Mouse (Mus musculus): ENCODE measurements at regions not wholly inside any gene's neighbourhood (a gene's known extent, or its start where the extent isn't known, plus 50 kb on each side); places are given as distances from the start of the nearest gene placed in this dataset.

DNA sequence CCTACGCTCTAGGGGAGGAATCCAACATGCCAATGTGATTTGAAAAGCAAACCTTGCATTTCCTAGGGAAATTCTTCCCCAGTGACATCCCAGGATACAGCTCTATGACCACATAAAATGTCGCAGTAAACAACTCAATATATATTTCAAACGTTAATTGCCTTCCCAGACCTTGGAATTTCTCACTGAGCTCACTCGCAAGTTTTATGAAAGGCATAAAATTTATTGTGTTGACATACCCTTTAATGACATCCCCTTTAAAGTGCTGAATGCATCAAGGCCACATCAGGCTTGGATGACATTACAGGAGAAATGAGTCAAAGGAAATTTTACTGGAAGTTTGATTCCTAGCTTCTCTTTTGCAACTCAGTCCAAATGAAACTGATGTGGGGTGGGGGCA is 337.0 kb downstream of the Rps15a start:
- Histone ChIP-seq H3K27ac (ENCODE audit: poor library complexity, severe bottlenecking) (no peak overlapping the region), H3K4me3 (no peak overlapping the region), H3K36me3 (no peaks in the 10 kb centered on the region), H3K4me1 (replicated peaks) (no peaks in the 10 kb centered on the region), H3K9me3 (replicated peaks) (no peaks in the 10 kb centered on the region), H3K27me3 (replicated peaks) (no peaks in the 10 kb centered on the region), H3K9ac (no peak overlapping the region), H3K4me2 (no peak overlapping the region)
- no peak for ATAC-seq (ENCODE audit: insufficient number of reproducible peaks, low FRiP score)
- WGBS, result 74% methylated on average over 4 of the region's 4 CpGs

- no peak overlapping the region for H3K4me3 ChIP-seq
- WGBS, result 84% methylated on average over 2 of the region's 2 CpGs
- H3K27ac ChIP-seq (ENCODE audit: poor library complexity, severe bottlenecking), result no peak overlapping the region
- no peak overlapping the region for H3K4me2 ChIP-seq
- ATAC-seq (ENCODE audit: insufficient number of reproducible peaks, low FRiP score), result no peak
- no peaks in the 10 kb centered on the region for H3K36me3 ChIP-seq
- H3K9me3 ChIP-seq (replicated peaks), result 0 out of 2 replicates have a peak, but pooled peaks cover 6% of the 10 kb centered on the region
- no peak overlapping the region for H3K9ac ChIP-seq
- H3K27me3 ChIP-seq (replicated peaks), result no peaks in the 10 kb centered on the region
- H3K4me1 ChIP-seq (replicated peaks), result no peaks in the 10 kb centered on the region
Observed at GRCm38 (mm10) chr7:117777921-117778320, 338.1 kb downstream of the Rps15a start.

DNA sequence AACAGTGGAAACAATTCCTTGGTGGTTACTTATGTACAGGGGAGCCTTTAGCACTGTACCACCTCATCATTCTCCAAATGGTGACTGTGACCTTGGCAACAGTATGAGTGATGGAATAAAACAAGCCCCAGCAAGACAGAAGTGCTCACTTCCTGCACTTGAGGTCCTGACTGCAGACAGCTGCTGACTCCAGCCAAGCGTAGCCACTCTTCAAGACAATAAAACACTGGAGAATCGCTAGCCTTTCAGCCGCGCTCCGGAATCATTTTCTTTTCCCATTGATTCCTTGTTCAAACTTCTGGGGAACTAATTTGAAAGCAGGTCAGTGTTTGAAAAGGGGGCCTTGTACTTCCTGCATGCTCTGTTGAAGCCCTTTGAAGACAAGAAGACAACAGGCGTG is 344.2 kb downstream of the Rps15a start:
- H3K27me3 ChIP-seq (replicated peaks), result no peaks in the 10 kb centered on the region
- H3K36me3 ChIP-seq, result no peaks in the 10 kb centered on the region
- no peak for ATAC-seq (ENCODE audit: insufficient number of reproducible peaks, low FRiP score)
- H3K4me3 ChIP-seq, result no peak overlapping the region
- 79% methylated on average over 6 of the region's 6 CpGs for WGBS
- peaks cover 12% of the 10 kb centered on the region; the same call in 1 of the 2 replicates for H3K9me3 ChIP-seq (replicated peaks)
- H3K4me1 ChIP-seq (replicated peaks), result no peaks in the 10 kb centered on the region
- H3K4me2 ChIP-seq, result no peak overlapping the region
- H3K9ac ChIP-seq, result no peak overlapping the region
- no peak overlapping the region for H3K27ac ChIP-seq (ENCODE audit: poor library complexity, severe bottlenecking)

- WGBS, result 41% methylated on average over 1 of the region's 1 CpGs
Observed at GRCm38 (mm10) chr7:117759506-117759905, 356.5 kb downstream of the Rps15a start.

GRCm38 (mm10) chr7:117757033-117757432 is 359.0 kb downstream of the Rps15a start:
- no peak for ATAC-seq (ENCODE audit: insufficient number of reproducible peaks, low FRiP score)

More at GRCm38 (mm10) chr7:117759506-117759905, 356.5 kb downstream of the Rps15a start:
- H3K4me2 ChIP-seq, result no peak overlapping the region
- no peaks in the 10 kb centered on the region for H3K9me3 ChIP-seq (replicated peaks)
- H3K27me3 ChIP-seq (replicated peaks), result no peaks in the 10 kb centered on the region
- no peak overlapping the region for H3K9ac ChIP-seq
- no peak overlapping the region for H3K4me3 ChIP-seq
- no peaks in the 10 kb centered on the region for H3K36me3 ChIP-seq
- no peaks in the 10 kb centered on the region for H3K4me1 ChIP-seq (replicated peaks)
- no peak for ATAC-seq (ENCODE audit: insufficient number of reproducible peaks, low FRiP score)
- no peak overlapping the region for H3K27ac ChIP-seq (ENCODE audit: poor library complexity, severe bottlenecking)

GRCm38 (mm10) chr7:117755830-117756229 is 360.2 kb downstream of the Rps15a start:
- Histone ChIP-seq H3K27ac (ENCODE audit: poor library complexity, severe bottlenecking) (no peak overlapping the region), H3K4me2 (no peak overlapping the region), H3K27me3 (replicated peaks) (no peaks in the 10 kb centered on the region), H3K9me3 (replicated peaks) (no peaks in the 10 kb centered on the region), H3K4me3 (no peak overlapping the region), H3K9ac (no peak overlapping the region), H3K36me3 (no peaks in the 10 kb centered on the region), H3K4me1 (replicated peaks) (peaks cover 10% of the 10 kb centered on the region)
- ATAC-seq (ENCODE audit: insufficient number of reproducible peaks, low FRiP score), result no peak
- WGBS, result 65% methylated on average over 5 of the region's 5 CpGs

More at GRCm38 (mm10) chr7:117757033-117757432, 359.0 kb downstream of the Rps15a start:
- H3K27ac ChIP-seq (ENCODE audit: poor library complexity, severe bottlenecking), result no peak overlapping the region
- 29% methylated on average over 4 of the region's 4 CpGs for WGBS
- H3K9ac ChIP-seq, result no peak overlapping the region
- H3K4me3 ChIP-seq, result no peak overlapping the region
- H3K9me3 ChIP-seq (replicated peaks), result no peaks in the 10 kb centered on the region
- no peaks in the 10 kb centered on the region for H3K36me3 ChIP-seq
- no peaks in the 10 kb centered on the region for H3K27me3 ChIP-seq (replicated peaks)
- no peak overlapping the region for H3K4me2 ChIP-seq
- H3K4me1 ChIP-seq (replicated peaks), result peaks cover 10% of the 10 kb centered on the region

DNA sequence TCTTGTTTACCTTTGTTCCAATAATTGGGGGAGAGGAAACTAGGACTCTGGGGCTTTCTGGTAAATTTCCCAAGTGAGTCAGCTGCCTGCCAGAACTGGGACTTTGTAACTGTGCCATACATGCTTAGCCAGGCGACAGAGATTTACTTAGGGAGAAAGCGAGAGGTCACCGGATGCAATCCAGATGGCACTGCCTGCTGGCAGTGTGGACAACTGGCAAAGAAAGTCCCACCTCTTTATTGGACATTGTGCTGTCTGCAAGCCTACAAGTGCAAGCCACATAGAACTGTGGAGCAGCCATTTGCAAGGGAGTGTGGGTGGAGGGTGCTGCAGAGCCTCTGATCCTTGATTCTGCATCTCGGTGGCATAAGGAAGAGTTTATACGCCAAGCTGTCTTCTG is 362.7 kb downstream of the Rps15a start:
- Histone ChIP-seq H3K27ac (ENCODE audit: poor library complexity, severe bottlenecking) (no peak overlapping the region), H3K27me3 (replicated peaks) (no peaks in the 10 kb centered on the region), H3K9ac (no peak overlapping the region), H3K4me2 (no peak overlapping the region), H3K4me1 (replicated peaks) (peaks cover 10% of the 10 kb centered on the region), H3K9me3 (replicated peaks) (no peaks in the 10 kb centered on the region), H3K36me3 (no peaks in the 10 kb centered on the region), H3K4me3 (no peak overlapping the region)
- no peak for ATAC-seq (ENCODE audit: insufficient number of reproducible peaks, low FRiP score)
- 74% methylated on average over 5 of the region's 5 CpGs for WGBS

GRCm38 (mm10) chr7:117752302-117753185 is 363.4 kb downstream of the Rps15a start:
- 51% methylated on average over 12 of the region's 12 CpGs for WGBS
- H3K27me3 ChIP-seq (replicated peaks), result no peaks in the 10 kb centered on the region
- H3K9ac ChIP-seq, result no peak overlapping the region
- H3K9me3 ChIP-seq (replicated peaks), result no peaks in the 10 kb centered on the region
- no peak overlapping the region for H3K4me3 ChIP-seq
- ATAC-seq (ENCODE audit: insufficient number of reproducible peaks, low FRiP score), result peak; percentile 15; the same call in 1 of the 2 replicates
- H3K36me3 ChIP-seq, result no peaks in the 10 kb centered on the region
- no peak overlapping the region for H3K4me2 ChIP-seq
- no peak overlapping the region for H3K27ac ChIP-seq (ENCODE audit: poor library complexity, severe bottlenecking)
- H3K4me1 ChIP-seq (replicated peaks), result peaks cover 10% of the 10 kb centered on the region

DNA sequence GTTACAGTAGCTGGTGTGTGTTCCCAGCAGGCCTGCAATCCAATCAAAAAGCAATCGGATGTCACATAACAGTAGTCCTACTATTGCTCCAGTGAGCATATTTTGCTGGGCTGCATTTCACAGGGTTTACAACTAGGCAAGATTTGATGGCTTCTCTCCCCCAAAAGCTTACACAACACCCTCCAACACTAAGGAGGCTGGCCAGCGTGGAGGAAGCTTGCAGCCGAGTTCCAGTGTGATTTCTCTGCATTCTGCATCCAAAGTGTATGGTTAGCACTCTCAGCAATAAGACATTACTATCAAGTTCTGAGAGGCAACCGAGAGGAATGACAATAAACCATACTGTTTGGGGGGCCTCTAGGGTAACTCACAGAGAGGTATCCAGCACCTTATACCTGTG is 367.2 kb downstream of the Xylt1 start:
- no peak for ATAC-seq (ENCODE audit: insufficient number of reproducible peaks, low FRiP score)
- 75% methylated on average over 4 of the region's 4 CpGs for WGBS
- no peak overlapping the region for H3K9ac ChIP-seq
- H3K4me1 ChIP-seq (replicated peaks), result peaks cover 8% of the 10 kb centered on the region
- no peak overlapping the region for H3K27ac ChIP-seq (ENCODE audit: poor library complexity, severe bottlenecking)
- H3K4me2 ChIP-seq, result no peak overlapping the region
- H3K4me3 ChIP-seq, result no peak overlapping the region
- no peaks in the 10 kb centered on the region for H3K27me3 ChIP-seq (replicated peaks)
- no peaks in the 10 kb centered on the region for H3K36me3 ChIP-seq
- no peaks in the 10 kb centered on the region for H3K9me3 ChIP-seq (replicated peaks)

GRCm38 (mm10) chr7:117746393-117746792 is 365.6 kb downstream of the Xylt1 start:
- Histone ChIP-seq H3K9ac (no peak overlapping the region), H3K27ac (ENCODE audit: poor library complexity, severe bottlenecking) (no peak overlapping the region), H3K4me2 (no peak overlapping the region), H3K4me3 (no peak overlapping the region), H3K27me3 (replicated peaks) (no peaks in the 10 kb centered on the region), H3K9me3 (replicated peaks) (no peaks in the 10 kb centered on the region), H3K36me3 (no peaks in the 10 kb centered on the region), H3K4me1 (replicated peaks) (no peaks in the 10 kb centered on the region)
- WGBS, result 68% methylated on average over 4 of the region's 4 CpGs
- peak; percentile 71; the same call in 1 of the 2 replicates for ATAC-seq (ENCODE audit: insufficient number of reproducible peaks, low FRiP score)

GRCm38 (mm10) chr7:117739706-117740105 is 358.9 kb downstream of the Xylt1 start:
- no peak overlapping the region for H3K4me2 ChIP-seq
- no peak for ATAC-seq (ENCODE audit: insufficient number of reproducible peaks, low FRiP score)
- WGBS, result 59% methylated on average over 6 of the region's 6 CpGs
- H3K9ac ChIP-seq, result no peak overlapping the region
- no peaks in the 10 kb centered on the region for H3K36me3 ChIP-seq
- H3K27ac ChIP-seq (ENCODE audit: poor library complexity, severe bottlenecking), result no peak overlapping the region
- no peaks in the 10 kb centered on the region for H3K27me3 ChIP-seq (replicated peaks)
- no peak overlapping the region for H3K4me3 ChIP-seq
- no peaks in the 10 kb centered on the region for H3K9me3 ChIP-seq (replicated peaks)
- H3K4me1 ChIP-seq (replicated peaks), result no peaks in the 10 kb centered on the region

DNA sequence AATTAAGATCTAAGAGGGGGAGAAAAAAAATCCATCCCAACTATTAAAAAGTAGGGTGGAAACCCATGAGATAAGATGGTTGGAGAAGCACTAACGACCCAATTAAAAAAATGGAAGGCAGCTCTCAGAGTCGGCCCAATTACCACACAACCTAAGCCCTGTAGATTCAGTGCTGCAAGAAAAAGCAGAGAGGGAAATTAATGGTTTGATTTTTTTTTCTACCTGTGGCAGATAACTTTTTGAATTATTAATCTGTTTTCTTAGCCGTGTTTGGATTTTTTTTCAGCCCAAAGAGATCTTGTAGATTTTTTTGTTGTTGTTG is 354.9 kb downstream of the Xylt1 start:
- no peak for ATAC-seq (ENCODE audit: insufficient number of reproducible peaks, low FRiP score)
- Histone ChIP-seq H3K9me3 (replicated peaks) (no peaks in the 10 kb centered on the region), H3K27me3 (replicated peaks) (no peaks in the 10 kb centered on the region), H3K4me1 (replicated peaks) (no peaks in the 10 kb centered on the region), H3K9ac (no peak overlapping the region), H3K36me3 (no peaks in the 10 kb centered on the region), H3K4me2 (no peak overlapping the region), H3K4me3 (no peak overlapping the region), H3K27ac (ENCODE audit: poor library complexity, severe bottlenecking) (no peak overlapping the region)
- 69% methylated on average over 3 of the region's 3 CpGs for WGBS

All from heart, embryonic 12.5 days (tissue).